13 mouse cellular contexts compared by ENCODE assay signal in genomic region chr12:95960505-95960871, GRCm38 (mm10).
DNase-seq lines count a peak whose midpoint lies in the region; ATAC-seq and TF ChIP-seq lines count a peak whose summit lies in the region.
"Had no signal": no experiment of that assay in that cellular context is flagged by ENCODE, and none has a peak within 500 bp of the region (broad histone marks: within the 10 kb centered on the region; RNA-seq: fewer than 3 reads in every experiment).

No protein-coding gene starts in this region.

- no peak for TF ChIP-seq POLR2A in brain, embryonic 14.5 days (IDR thresholded peaks at IDR 0.05; ENCODE audit: borderline replicate concordance, extremely low read depth, insufficient read depth, insufficient read length, poor library complexity, severe bottlenecking)

- H3K4me2 ChIP-seq in forebrain, embryonic 15.5 days (replicated peaks), result no peak overlapping the region
- H3K4me2 ChIP-seq: kidney, embryonic 15.5 days; liver, embryonic 13.5 days had no signal

- no peaks in the 10 kb centered on the region for H3K27me3 ChIP-seq in forebrain, embryonic 15.5 days
- H3K27me3 ChIP-seq: CH12.LX; kidney, embryonic 15.5 days; liver, embryonic 13.5 days had no signal

- no peak for TF ChIP-seq CTCF in brain, embryonic 14.5 days (IDR thresholded peaks at IDR 0.05; ENCODE audit: borderline replicate concordance, extremely low read depth, insufficient read depth, insufficient read length)

- WGBS in forebrain, embryonic 15.5 days, result 2% methylated on average over 3 of the region's 3 CpGs

- no peak overlapping the region for H3K4me3 ChIP-seq in forebrain, embryonic 15.5 days
- H3K4me3 ChIP-seq: erythroblast, embryonic 14.5 days; kidney, embryonic 15.5 days; liver, embryonic 13.5 days had no signal

- H3K27ac ChIP-seq in forebrain, embryonic 15.5 days (replicated peaks), result no peak overlapping the region
- H3K27ac ChIP-seq: kidney, embryonic 15.5 days; liver, embryonic 13.5 days had no signal

- ATAC-seq in forebrain, embryonic 15.5 days (replicated peaks), result peak; percentile 91

- no peak overlapping the region for H3K9ac ChIP-seq in forebrain, embryonic 15.5 days (replicated peaks)
- H3K9ac ChIP-seq: kidney, embryonic 15.5 days; liver, embryonic 13.5 days had no signal

- peak; percentile 6 for DNase-seq in layer of hippocampus, adult 11-12 months (ENCODE audit: low spot score)
- DNase-seq in layer of hippocampus, postnatal 36 days, result no peak
- DNase-seq in Muller cell, postnatal 12 days (ENCODE audit: inconsistent ontology term), result peak; percentile 73
- DNase-seq in brain, embryonic 14.5 days (ENCODE audit: low read depth), result peak; percentile 95
- DNase-seq in lung, postnatal 25 days (ENCODE audit: low spot score), result no peak
- DNase-seq in heart, adult 18-20 months, result no peak
- no peak for DNase-seq in kidney, postnatal 36 days
- DNase-seq: liver, embryonic 13.5 days; lung, postnatal 14 days had no signal

- no peaks in the 10 kb centered on the region for H3K36me3 ChIP-seq in forebrain, embryonic 15.5 days
- H3K36me3 ChIP-seq: kidney, embryonic 15.5 days; liver, embryonic 13.5 days had no signal

- H3K9me3 ChIP-seq in forebrain, embryonic 15.5 days, result no peaks in the 10 kb centered on the region
- H3K9me3 ChIP-seq: kidney, embryonic 15.5 days; liver, embryonic 13.5 days had no signal

- H3K4me1 ChIP-seq in forebrain, embryonic 15.5 days, result no peaks in the 10 kb centered on the region
- H3K4me1 ChIP-seq: liver, embryonic 13.5 days had no signal

Comparison
In these comparisons a context has a peak if more than half of its experiments do, and no peak if none do; other contexts are left out.
1. DNase-seq: peak in layer of hippocampus, adult 11-12 months (single experiment), Muller cell, postnatal 12 days (single experiment) and brain, embryonic 14.5 days (single experiment); none in layer of hippocampus, postnatal 36 days (0 of 2), lung, postnatal 25 days (single experiment), heart, adult 18-20 months (0 of 2) and kidney, postnatal 36 days (0 of 2).